Mouse (Mus musculus): Measurements from ENCODE around the gene Ccdc180. TPM values are rescaled to one million over a fixed set of nuclear protein-coding genes. Genes with fewer than 3 reads are reported as not detected.

The Ccdc180 gene
- total and polyA plus RNA-seq, 2 experiments from 2014 or later = 0.27 to 0.48 TPM

DNA sequence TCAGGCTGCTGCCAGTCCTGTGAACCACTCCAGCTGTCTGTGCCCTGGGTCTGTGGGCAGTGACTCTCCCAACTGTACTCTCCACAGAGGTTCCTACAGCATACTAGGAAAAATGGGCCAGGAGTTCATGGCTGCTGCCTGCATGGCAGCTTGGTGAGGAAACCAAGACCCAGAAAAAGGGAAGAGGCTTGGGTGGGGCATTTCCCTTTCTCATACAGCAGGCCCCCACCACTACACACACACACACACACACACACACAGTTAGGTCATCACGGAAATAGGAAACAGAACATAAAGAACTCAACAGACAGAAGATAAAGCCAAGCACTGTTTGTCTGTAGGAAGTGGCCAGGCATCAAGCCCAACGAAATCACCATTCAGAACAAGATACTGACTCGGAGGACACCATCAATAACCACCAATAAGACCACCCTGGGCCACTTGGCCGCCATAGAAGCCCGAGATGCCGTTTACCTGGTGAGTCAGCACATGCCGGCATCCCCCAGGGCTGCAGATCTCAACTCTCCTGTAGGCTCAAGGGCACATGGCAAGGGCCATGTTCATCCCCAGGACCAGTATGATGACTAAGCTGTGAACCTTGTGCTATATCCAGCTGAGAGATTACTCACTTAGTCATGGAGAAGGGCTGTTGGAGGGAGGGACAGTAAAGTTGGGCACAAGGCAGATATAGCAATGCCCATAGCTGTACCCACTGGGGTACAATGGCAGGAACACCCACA lies 59.2 kb downstream of the Ccdc180 start:
- Histone ChIP-seq H3K27me3 (ENCODE audit: insufficient read depth, low read length) (no peaks in the 10 kb centered on the region), H3K4me3 (ENCODE audit: low read depth, low read length) (no peak overlapping the region), H3K9me3 (ENCODE audit: low read length) (no peaks in the 10 kb centered on the region), H3K9ac (replicated peaks; ENCODE audit: low read length, poor library complexity, severe bottlenecking) (no peak overlapping the region), H3K36me3 (ENCODE audit: insufficient read depth, low read length) (no peaks in the 10 kb centered on the region), H3K4me1 (ENCODE audit: insufficient read depth, low read length) (no peaks in the 10 kb centered on the region), H3K4me2 (ENCODE audit: low read depth, low read length, poor library complexity, severe bottlenecking) (no peak overlapping the region), H3K27ac (ENCODE audit: low read depth, low read length) (no peak overlapping the region)
- no peak for DNase-seq (ENCODE audit: low spot score)
- ATAC-seq (ENCODE audit: low FRiP score) = no peak
- TF ChIP-seq CTCF (IDR thresholded peaks at IDR 0.05) = no peak
- WGBS = 83% methylated on average over 7 of the region's 7 CpGs

DNA sequence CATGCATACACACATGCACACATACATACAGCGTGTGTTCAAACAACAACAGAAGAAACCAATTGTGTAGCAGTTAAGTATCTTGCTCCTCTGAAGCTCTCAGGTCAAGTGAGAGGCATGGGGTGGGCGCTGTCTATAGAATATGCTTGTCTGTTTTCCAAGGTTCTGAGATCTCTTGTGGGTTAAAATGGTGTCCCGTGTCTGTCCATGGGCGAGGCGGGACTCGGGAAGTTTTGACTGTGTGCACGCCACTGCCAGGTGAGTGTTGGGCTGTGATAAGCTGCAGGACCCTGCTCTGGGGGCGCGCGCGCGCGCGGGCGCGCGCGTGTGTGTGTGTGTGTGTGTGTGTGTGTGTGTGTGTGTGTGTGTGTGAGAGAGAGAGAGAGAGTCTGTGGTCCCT lies 61.7 kb downstream of the Ccdc180 start:
- Histone ChIP-seq H3K4me3 (ENCODE audit: low read depth, low read length) (no peak overlapping the region), H3K4me2 (ENCODE audit: low read depth, low read length, poor library complexity, severe bottlenecking) (no peak overlapping the region), H3K9me3 (ENCODE audit: low read length) (no peaks in the 10 kb centered on the region), H3K4me1 (ENCODE audit: insufficient read depth, low read length) (no peaks in the 10 kb centered on the region), H3K27ac (ENCODE audit: low read depth, low read length) (no peak overlapping the region), H3K27me3 (ENCODE audit: insufficient read depth, low read length) (no peaks in the 10 kb centered on the region), H3K9ac (replicated peaks; ENCODE audit: low read length, poor library complexity, severe bottlenecking) (no peak overlapping the region), H3K36me3 (ENCODE audit: insufficient read depth, low read length) (no peaks in the 10 kb centered on the region)
- 98% methylated on average over 18 of the region's 18 CpGs for WGBS
- TF ChIP-seq CTCF (IDR thresholded peaks at IDR 0.05) = no peak
- ATAC-seq (ENCODE audit: low FRiP score) (no peak), DNase-seq (ENCODE audit: low spot score) (no peak)

DNA sequence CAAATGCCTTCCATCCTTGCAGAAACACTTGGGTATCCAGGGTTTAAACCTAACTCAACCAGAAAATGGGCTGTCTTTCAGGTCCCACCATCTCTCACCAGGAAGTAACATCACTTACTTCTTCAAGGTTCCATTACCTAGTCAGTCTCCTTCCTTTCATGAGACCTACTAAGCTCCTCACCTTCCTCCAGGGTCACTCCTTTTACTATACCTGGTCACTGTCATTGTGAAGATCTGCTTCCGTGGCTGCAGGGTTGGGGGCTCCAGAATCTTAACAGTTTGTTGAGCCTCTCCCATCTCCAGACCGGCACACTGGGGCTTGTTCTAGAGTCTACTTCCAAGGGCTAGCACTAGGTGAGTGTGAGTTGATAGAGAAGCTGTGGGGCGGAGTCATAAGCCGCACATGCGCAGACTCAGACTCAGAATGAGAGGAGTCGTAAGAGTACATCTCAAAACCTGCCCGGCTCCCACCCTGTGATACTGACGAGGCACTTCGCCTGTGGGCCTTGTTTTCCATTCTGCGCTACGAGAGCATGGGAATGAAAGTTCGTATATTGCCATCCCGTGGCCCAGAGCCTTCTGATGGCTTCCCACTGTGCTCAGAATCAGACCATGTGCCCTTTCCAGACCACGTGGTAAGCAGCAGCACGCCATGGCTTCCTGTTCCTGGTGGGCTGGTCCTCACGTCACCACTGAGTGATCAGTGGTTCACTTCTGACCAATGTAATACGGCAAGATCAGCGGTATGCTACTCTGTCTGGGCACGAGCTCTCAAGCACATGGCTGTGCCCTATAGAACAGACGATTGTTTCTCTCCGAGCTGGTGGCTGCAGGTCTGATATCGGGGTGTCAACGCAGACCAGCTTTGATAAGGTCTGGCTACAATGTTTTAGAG lies 63.2 kb downstream of the Ccdc180 start:
- H3K4me2 ChIP-seq (ENCODE audit: low read depth, low read length, poor library complexity, severe bottlenecking) = no peak overlapping the region
- no peak overlapping the region for H3K27ac ChIP-seq (ENCODE audit: low read depth, low read length)
- no peak for ATAC-seq (ENCODE audit: low FRiP score)
- no peak for DNase-seq (ENCODE audit: low spot score)
- H3K4me1 ChIP-seq (ENCODE audit: insufficient read depth, low read length) = no peaks in the 10 kb centered on the region
- H3K27me3 ChIP-seq (ENCODE audit: insufficient read depth, low read length) = no peaks in the 10 kb centered on the region
- no peaks in the 10 kb centered on the region for H3K36me3 ChIP-seq (ENCODE audit: insufficient read depth, low read length)
- no peaks in the 10 kb centered on the region for H3K9me3 ChIP-seq (ENCODE audit: low read length)
- WGBS = 90% methylated on average over 23 of the region's 23 CpGs
- TF ChIP-seq CTCF (IDR thresholded peaks at IDR 0.05) = no peak
- no peak overlapping the region for H3K4me3 ChIP-seq (ENCODE audit: low read depth, low read length)
- H3K9ac ChIP-seq (replicated peaks; ENCODE audit: low read length, poor library complexity, severe bottlenecking) = no peak overlapping the region

DNA sequence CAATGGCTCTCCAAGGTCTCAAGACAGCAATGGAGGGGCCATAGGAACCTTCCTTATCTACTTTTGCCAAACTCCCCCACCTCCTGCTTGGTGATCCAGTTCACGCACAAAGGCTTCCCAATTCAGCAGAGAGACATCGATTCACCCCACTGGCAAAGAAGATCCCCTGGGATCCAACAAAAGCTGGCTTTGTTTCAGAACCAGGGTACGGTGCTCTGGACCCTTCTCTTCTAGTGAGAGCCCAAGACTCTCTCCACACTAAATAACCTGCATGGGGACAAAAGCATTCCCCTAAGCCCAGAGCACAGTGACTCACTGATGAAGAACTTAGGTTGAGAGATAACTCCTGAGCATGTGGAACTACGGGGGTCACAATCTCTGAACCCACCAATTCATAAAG lies 65.1 kb downstream of the Ccdc180 start:
- no peak for ATAC-seq (ENCODE audit: low FRiP score)
- WGBS = 89% methylated on average over 4 of the region's 4 CpGs
- H3K27ac ChIP-seq (ENCODE audit: low read depth, low read length) = no peak overlapping the region

DNA sequence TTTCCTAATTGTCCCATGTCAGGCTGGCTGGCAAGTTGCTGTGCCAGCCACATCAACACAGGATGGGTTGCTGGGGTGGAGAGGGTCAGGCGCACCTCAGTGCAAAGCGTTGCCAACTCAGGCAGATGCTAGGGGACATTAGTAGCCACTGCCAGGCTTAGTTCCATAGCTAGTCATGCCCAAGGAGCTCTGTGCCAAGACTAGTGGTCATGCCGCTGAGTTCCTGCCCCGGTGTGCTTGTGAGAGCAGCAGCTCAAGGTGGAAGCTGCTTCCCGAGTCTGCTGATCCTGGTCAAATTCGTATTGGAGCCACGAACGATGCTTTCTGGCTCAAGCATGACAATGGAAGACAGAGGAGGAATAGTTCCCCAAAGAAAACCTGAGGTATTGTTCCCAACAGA lies 66.0 kb downstream of the Ccdc180 start:
- Histone ChIP-seq H3K4me1 (ENCODE audit: insufficient read depth, low read length) (no peaks in the 10 kb centered on the region), H3K4me2 (ENCODE audit: low read depth, low read length, poor library complexity, severe bottlenecking) (no peak overlapping the region), H3K9ac (replicated peaks; ENCODE audit: low read length, poor library complexity, severe bottlenecking) (no peak overlapping the region), H3K36me3 (ENCODE audit: insufficient read depth, low read length) (no peaks in the 10 kb centered on the region), H3K4me3 (ENCODE audit: low read depth, low read length) (no peak overlapping the region), H3K27me3 (ENCODE audit: insufficient read depth, low read length) (no peaks in the 10 kb centered on the region), H3K9me3 (ENCODE audit: low read length) (no peaks in the 10 kb centered on the region), H3K27ac (ENCODE audit: low read depth, low read length) (no peak overlapping the region)
- no peak for DNase-seq (ENCODE audit: low spot score)
- 94% methylated on average over 8 of the region's 8 CpGs for WGBS
- no peak for ATAC-seq (ENCODE audit: low FRiP score)
- no peak for TF ChIP-seq CTCF (IDR thresholded peaks at IDR 0.05)

More for the DNA sequence above, 65.1 kb downstream of the Ccdc180 start:
- Histone ChIP-seq H3K36me3 (ENCODE audit: insufficient read depth, low read length) (no peaks in the 10 kb centered on the region), H3K4me2 (ENCODE audit: low read depth, low read length, poor library complexity, severe bottlenecking) (no peak overlapping the region), H3K9ac (replicated peaks; ENCODE audit: low read length, poor library complexity, severe bottlenecking) (no peak overlapping the region), H3K4me3 (ENCODE audit: low read depth, low read length) (no peak overlapping the region), H3K9me3 (ENCODE audit: low read length) (no peaks in the 10 kb centered on the region), H3K27me3 (ENCODE audit: insufficient read depth, low read length) (no peaks in the 10 kb centered on the region), H3K4me1 (ENCODE audit: insufficient read depth, low read length) (no peaks in the 10 kb centered on the region)
- no peak for TF ChIP-seq CTCF (IDR thresholded peaks at IDR 0.05)
- DNase-seq (ENCODE audit: low spot score) = no peak

DNA sequence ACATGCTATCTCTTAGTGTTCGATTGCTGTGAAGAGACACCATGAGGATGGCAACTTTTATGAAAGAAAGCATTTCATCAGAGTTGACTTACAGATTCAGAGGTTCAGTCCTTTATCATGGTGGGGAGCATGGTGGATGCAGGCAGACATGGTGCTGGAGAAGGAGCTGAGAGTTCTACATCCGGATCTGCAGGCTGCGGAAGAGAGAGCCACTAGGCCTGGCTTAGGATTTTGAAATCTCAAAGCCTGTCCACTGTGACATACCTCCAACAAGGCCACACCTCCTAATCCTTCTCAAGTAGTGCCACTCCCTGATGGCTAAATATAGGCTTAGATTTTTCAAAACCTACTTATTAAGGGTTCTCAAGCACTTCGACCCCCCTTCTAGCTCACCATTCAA lies 66.6 kb downstream of the Ccdc180 start:
- WGBS = 95% methylated on average over 4 of the region's 4 CpGs
- H3K36me3 ChIP-seq (ENCODE audit: insufficient read depth, low read length) = no peaks in the 10 kb centered on the region
- DNase-seq (ENCODE audit: low spot score) = no peak
- H3K4me2 ChIP-seq (ENCODE audit: low read depth, low read length, poor library complexity, severe bottlenecking) = no peak overlapping the region
- ATAC-seq (ENCODE audit: low FRiP score) = no peak
- H3K27me3 ChIP-seq (ENCODE audit: insufficient read depth, low read length) = no peaks in the 10 kb centered on the region
- H3K27ac ChIP-seq (ENCODE audit: low read depth, low read length) = no peak overlapping the region
- H3K9ac ChIP-seq (replicated peaks; ENCODE audit: low read length, poor library complexity, severe bottlenecking) = no peak overlapping the region
- no peak overlapping the region for H3K4me3 ChIP-seq (ENCODE audit: low read depth, low read length)
- H3K4me1 ChIP-seq (ENCODE audit: insufficient read depth, low read length) = no peaks in the 10 kb centered on the region
- no peaks in the 10 kb centered on the region for H3K9me3 ChIP-seq (ENCODE audit: low read length)
- TF ChIP-seq CTCF (IDR thresholded peaks at IDR 0.05) = no peak
